28 mouse cellular contexts compared by ENCODE assay signal in genomic region chr5:139288591-139288990, GRCm38 (mm10). TPM values are rescaled to one million over a fixed set of nuclear protein-coding genes. Genes with fewer than 3 reads are reported as not detected.
DNase-seq lines count a peak whose midpoint lies in the region; ATAC-seq lines count a peak whose summit lies in the region.
"Had no signal": no experiment of that assay in that cellular context is flagged by ENCODE, and none has a peak within 500 bp of the region (broad histone marks: within the 10 kb centered on the region; RNA-seq: fewer than 3 reads in every experiment).

No protein-coding gene starts in this region.

- ATAC-seq in frontal cortex, adult (ENCODE audit: low TSS enrichment): peak; percentile 39
- ATAC-seq in megakaryocyte, adult 5-6 weeks (ENCODE audit: poor library complexity, severe bottlenecking): no peak
- ATAC-seq: intestine, embryonic 16.5 days had no signal

- no peaks in the 10 kb centered on the region for H3K9me3 ChIP-seq in megakaryocyte, embryonic 14.5 days
- no peaks in the 10 kb centered on the region for H3K9me3 ChIP-seq in heart, embryonic 10.5 days
- H3K9me3 ChIP-seq: embryonic facial prominence, embryonic 10.5 days; embryonic facial prominence, embryonic 15.5 days; forebrain, embryonic 12.5 days; hindbrain, embryonic 13.5 days; midbrain, embryonic 12.5 days; neural tube, embryonic 13.5 days had no signal

- peaks cover 93% of the 10 kb centered on the region for H3K4me1 ChIP-seq in megakaryocyte, embryonic 14.5 days
- peaks cover 19% of the 10 kb centered on the region for H3K4me1 ChIP-seq in heart, embryonic 10.5 days
- H3K4me1 ChIP-seq: hindbrain, embryonic 13.5 days; midbrain, embryonic 12.5 days; neural tube, embryonic 13.5 days had no signal

- no peaks in the 10 kb centered on the region for H3K27me3 ChIP-seq in megakaryocyte, embryonic 14.5 days (replicated peaks)
- peaks cover 9% of the 10 kb centered on the region; the same call in 1 of the 2 replicates for H3K27me3 ChIP-seq in heart, embryonic 10.5 days (ENCODE audit: insufficient read depth, poor library complexity, severe bottlenecking)
- H3K27me3 ChIP-seq: embryonic facial prominence, embryonic 15.5 days; forebrain, embryonic 12.5 days; hindbrain, embryonic 13.5 days; midbrain, embryonic 12.5 days; neural tube, embryonic 13.5 days had no signal

- DNase-seq in frontal cortex, adult 2 months (ENCODE audit: extremely low spot score in 1 of 2, low spot score in 1 of 2): no peak
- DNase-seq in brain, adult 2 months (ENCODE audit: low read depth, low spot score): peak; percentile 58
- no peak for DNase-seq in yolk sac, embryonic 10.5 days (ENCODE audit: low spot score)
- no peak for DNase-seq in heart, embryonic 10.5 days (ENCODE audit: low spot score)
- DNase-seq: adrenal gland, postnatal 14 days; cerebellum, adult 2 months; cerebellum, postnatal 25 days; gastrocnemius, postnatal 36 days; heart, adult 18-20 months; heart, postnatal 4 days; kidney, adult 9 months; kidney, postnatal 14 days; layer of hippocampus, postnatal 36 days; left cerebral cortex, postnatal 4 days; lung, adult 2 months; lung, postnatal 10 days; right cerebral cortex, postnatal 4 days had no signal

- no peak overlapping the region for H3K27ac ChIP-seq in heart, embryonic 10.5 days
- H3K27ac ChIP-seq: embryonic facial prominence, embryonic 10.5 days; embryonic facial prominence, embryonic 15.5 days; forebrain, embryonic 12.5 days; hindbrain, embryonic 13.5 days; midbrain, embryonic 12.5 days; neural tube, embryonic 13.5 days had no signal

- peaks cover 76% of the 10 kb centered on the region for H3K36me3 ChIP-seq in megakaryocyte, embryonic 14.5 days (replicated peaks; ENCODE audit: low read length)
- no peaks in the 10 kb centered on the region for H3K36me3 ChIP-seq in heart, embryonic 10.5 days
- H3K36me3 ChIP-seq: embryonic facial prominence, embryonic 10.5 days; embryonic facial prominence, embryonic 15.5 days; forebrain, embryonic 12.5 days; heart, embryonic 12.5 days; midbrain, embryonic 12.5 days; neural tube, embryonic 13.5 days had no signal

- peak overlapping the region; percentile 48 for H3K4me3 ChIP-seq in megakaryocyte, embryonic 14.5 days (replicated peaks)
- H3K4me3 ChIP-seq in heart, embryonic 10.5 days: no peak overlapping the region
- H3K4me3 ChIP-seq: embryonic facial prominence, embryonic 10.5 days; embryonic facial prominence, embryonic 15.5 days; forebrain, embryonic 12.5 days; heart, embryonic 12.5 days; hindbrain, embryonic 13.5 days; midbrain, embryonic 12.5 days; neural tube, embryonic 13.5 days had no signal

- WGBS in heart, embryonic 10.5 days: 86% methylated on average over 4 of the region's 4 CpGs

RNA-seq across cellular contexts. Expression of gene Get4, which starts 36.5 kb away (rescaled TPM):
- polyA plus RNA-seq in frontal cortex, adult 2 months (2012; rRNA removed): 81.8 and 91.6 TPM in 2 replicates
- polyA plus RNA-seq in megakaryocyte, embryonic 14.5 days (2012; ENCODE audit: insufficient read depth, low replicate concordance): 55.5 and 58.7 TPM in 2 replicates
- 21.6 and 23.0 TPM in 2 replicates for total RNA-seq in megakaryocyte, adult 5-6 weeks (2015)
- 18.5 and 23.1 TPM in 2 replicates for total RNA-seq in megakaryocyte, adult 5-6 weeks (2017)
- polyA plus RNA-seq in heart, embryonic 10.5 days (2016; fragmentation: Nextera tagmentation; extraction: Ambion mirVana): 193 and 205 TPM in 2 replicates

RNA-seq across cellular contexts. Expression of gene Adap1, which starts 36.8 kb away (rescaled TPM):
- polyA plus RNA-seq in frontal cortex, adult 2 months (2012; rRNA removed): 178 and 201 TPM in 2 replicates
- 25.6 and 59.2 TPM in 2 replicates for polyA plus RNA-seq in megakaryocyte, embryonic 14.5 days (2012; ENCODE audit: insufficient read depth, low replicate concordance)
- total RNA-seq in megakaryocyte, adult 5-6 weeks (2015): 42.5 and 43.9 TPM in 2 replicates
- 56.9 and 61.1 TPM in 2 replicates for total RNA-seq in megakaryocyte, adult 5-6 weeks (2017)
- polyA plus RNA-seq in heart, embryonic 10.5 days (2016; fragmentation: Nextera tagmentation; extraction: Ambion mirVana): 1.1 and 1.2 TPM in 2 replicates

Comparison
In these comparisons a context has a peak if more than half of its experiments do, and no peak if none do; other contexts are left out.
1. RNA of gene Adap1, which starts 36.8 kb away (polyA plus RNA-seq): 178 to 201 TPM in frontal cortex, adult 2 months and 25.6 to 59.2 TPM in megakaryocyte, embryonic 14.5 days; 1.1 to 1.2 TPM in heart, embryonic 10.5 days; every median in the first group is over 10 times any median in the second.